Mouse (Mus musculus): ENCODE data around the gene Rgs7bp. TPM values are rescaled to one million over a fixed set of nuclear protein-coding genes. Genes with fewer than 3 reads are reported as not detected.
"Not testable (repeated sequence)": the region's sequence is repeated elsewhere in the genome, so short reads cannot be mapped to it uniquely, and the experiment has no call there.

Rgs7bp gene
- polyA plus RNA-seq, 1 experiment from 2014 or later: 0.65 TPM

DNA sequence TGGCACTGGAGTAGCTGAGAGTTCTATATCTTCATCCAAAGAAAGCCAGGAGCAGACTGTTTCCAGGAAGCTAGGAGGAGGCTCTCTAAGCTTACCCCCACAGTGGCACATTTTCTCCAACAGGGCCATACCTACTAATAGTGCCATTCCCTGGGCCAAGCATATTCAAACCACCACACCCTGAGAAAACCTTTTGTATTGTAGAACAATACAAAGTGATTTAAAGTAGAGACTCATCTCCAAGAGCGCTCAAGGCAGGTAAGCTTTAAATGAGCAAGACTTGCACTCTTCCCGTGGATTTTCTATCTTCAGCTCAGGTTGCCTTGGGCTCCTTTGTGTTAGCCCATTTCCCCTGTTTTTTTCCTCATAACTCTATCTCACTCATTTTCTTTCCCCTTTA, 118.1 kb downstream of the Rgs7bp start:
- Histone ChIP-seq H3K27ac (no peak overlapping the region), H3K36me3 (no peaks in the 10 kb centered on the region), H3K9ac (replicated peaks) (no peak overlapping the region), H3K4me3 (replicated peaks) (no peak overlapping the region), H3K27me3 (no peaks in the 10 kb centered on the region), H3K4me1 (replicated peaks) (peaks cover 18% of the 10 kb centered on the region), H3K4me2 (peak overlapping the region; percentile 69; the same call in 1 of the 2 replicates), H3K9me3 (no peaks in the 10 kb centered on the region)
- WGBS: 90% methylated on average over 2 of the region's 2 CpGs
- ATAC-seq (ENCODE audit: insufficient number of reproducible peaks, insufficient read depth, low FRiP score, low TSS enrichment, low read depth): no peak

DNA sequence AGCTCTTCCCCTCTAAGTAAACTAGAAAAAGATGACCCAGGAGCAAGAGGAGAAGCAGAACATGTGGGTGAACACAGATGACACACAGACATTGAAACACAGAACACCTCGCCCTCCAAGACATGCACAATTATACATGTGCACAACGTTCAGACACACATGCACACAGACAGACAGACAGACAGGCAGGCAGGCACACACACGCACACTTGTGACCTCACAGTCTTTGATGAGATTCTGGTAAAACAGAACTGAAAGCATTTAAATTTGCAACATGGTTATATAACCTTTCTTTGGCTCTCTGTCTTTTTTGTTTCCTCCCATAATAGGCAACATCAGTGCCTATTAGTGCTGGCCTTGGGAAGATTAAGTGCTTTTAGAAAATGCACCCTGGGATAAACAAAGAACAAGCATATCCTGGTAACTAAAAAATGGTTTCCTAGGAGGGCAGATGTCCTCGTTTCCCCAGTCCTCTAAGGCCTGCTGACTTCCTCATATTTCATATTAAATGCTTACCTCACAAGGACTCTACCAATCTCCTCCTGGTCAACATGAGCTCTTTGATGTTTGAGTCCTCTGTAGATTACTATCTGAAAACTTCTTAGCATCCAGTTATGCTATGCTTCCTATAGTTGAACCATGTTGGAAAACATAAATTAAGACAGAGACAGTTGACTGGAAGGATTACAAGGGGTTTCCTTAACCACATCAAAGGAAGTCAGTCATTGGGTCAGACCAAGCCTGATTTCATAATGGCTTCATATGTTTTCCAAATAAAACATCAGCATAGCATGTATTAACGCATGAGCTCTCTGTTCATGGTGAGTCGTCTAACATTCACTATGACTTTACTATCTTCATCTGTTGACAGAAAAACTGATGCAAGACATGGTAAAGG, 122.8 kb downstream of the Rgs7bp start:
- ATAC-seq (ENCODE audit: insufficient number of reproducible peaks, insufficient read depth, low FRiP score, low TSS enrichment, low read depth): no peak
- 69% methylated on average over 6 of the region's 6 CpGs for WGBS
- H3K27ac ChIP-seq: no peak overlapping the region
- H3K9me3 ChIP-seq: no peaks in the 10 kb centered on the region
- H3K27me3 ChIP-seq: no peaks in the 10 kb centered on the region
- no peaks in the 10 kb centered on the region for H3K36me3 ChIP-seq
- no peak overlapping the region for H3K4me2 ChIP-seq
- H3K4me3 ChIP-seq (replicated peaks): no peak overlapping the region
- H3K4me1 ChIP-seq (replicated peaks): no peaks in the 10 kb centered on the region
- no peak overlapping the region for H3K9ac ChIP-seq (replicated peaks)

DNA sequence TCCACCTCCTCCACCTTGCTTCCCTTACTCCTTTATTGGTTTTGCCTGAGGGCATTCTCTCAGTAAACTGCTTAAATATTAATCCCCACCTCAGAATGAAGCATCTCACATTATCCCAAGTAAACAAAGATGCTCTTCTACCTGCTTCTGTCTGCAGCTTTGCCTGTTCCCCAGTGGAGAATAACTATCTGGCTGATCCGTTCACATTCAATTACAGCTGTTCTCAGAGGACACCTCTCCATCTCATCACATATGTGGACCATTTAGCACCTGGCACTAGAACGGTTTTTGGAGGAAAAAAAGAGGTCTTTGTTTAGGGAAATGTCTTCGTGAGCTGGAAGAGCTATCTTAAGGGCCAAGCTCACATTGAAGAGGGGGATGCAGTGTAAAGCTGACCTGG, 123.9 kb downstream of the Rgs7bp start:
- 75% methylated on average over 3 of the region's 3 CpGs for WGBS
- Histone ChIP-seq H3K27me3 (no peaks in the 10 kb centered on the region), H3K9ac (replicated peaks) (no peak overlapping the region), H3K9me3 (no peaks in the 10 kb centered on the region), H3K36me3 (no peaks in the 10 kb centered on the region), H3K4me2 (no peak overlapping the region), H3K27ac (no peak overlapping the region), H3K4me1 (replicated peaks) (no peaks in the 10 kb centered on the region), H3K4me3 (replicated peaks) (no peak overlapping the region)
- ATAC-seq (ENCODE audit: insufficient number of reproducible peaks, insufficient read depth, low FRiP score, low TSS enrichment, low read depth): no peak

DNA sequence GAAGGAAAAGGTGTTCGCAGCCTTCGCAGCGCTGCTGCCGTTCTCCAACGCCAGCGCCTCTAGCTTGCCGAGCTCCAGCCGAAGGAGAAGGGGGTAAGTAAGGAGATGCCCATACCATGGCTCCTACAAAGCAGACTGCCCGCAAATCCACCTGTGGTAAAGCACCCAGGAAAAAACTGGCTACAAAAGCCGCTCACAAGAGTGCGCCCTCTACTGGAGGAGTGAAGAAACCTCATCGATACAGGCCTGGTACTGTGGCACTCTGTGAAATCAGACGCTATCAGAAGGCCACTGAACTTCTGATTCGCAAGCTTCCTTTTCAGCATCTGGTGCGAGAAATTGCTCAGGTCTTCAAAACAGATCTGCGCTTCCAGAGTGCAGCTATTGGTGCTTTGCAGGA, 136.1 kb downstream of the Rgs7bp start:
- WGBS: 80% methylated on average over 16 of the region's 16 CpGs

DNA sequence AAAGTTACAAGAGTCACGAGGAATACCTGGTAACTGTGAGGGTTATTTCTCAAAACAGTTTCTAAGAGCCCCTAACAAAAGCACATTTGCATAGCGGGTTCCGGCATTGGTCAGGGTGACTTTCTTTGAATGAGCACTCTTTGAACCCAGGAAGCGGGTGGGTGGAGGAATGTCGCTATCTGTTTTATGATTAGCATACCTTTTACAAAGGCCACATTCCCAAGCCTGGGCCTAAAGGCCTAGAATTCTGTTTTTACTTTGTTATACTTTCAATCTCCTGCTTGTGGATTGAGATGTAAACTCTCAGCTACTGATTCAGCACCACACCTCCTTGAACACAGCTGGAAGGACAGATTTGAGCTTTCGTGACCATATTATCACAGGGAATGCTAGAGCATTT, 138.0 kb downstream of the Rgs7bp start:
- ATAC-seq (ENCODE audit: insufficient number of reproducible peaks, insufficient read depth, low FRiP score, low TSS enrichment, low read depth); H3K36me3 ChIP-seq; H3K4me3 ChIP-seq (replicated peaks); H3K27me3 ChIP-seq; H3K27ac ChIP-seq; H3K4me2 ChIP-seq; H3K9ac ChIP-seq (replicated peaks); H3K9me3 ChIP-seq; H3K4me1 ChIP-seq (replicated peaks): not testable (repeated sequence)
- WGBS: 85% methylated on average over 6 of the region's 6 CpGs

More for the DNA sequence above, 136.1 kb downstream of the Rgs7bp start:
- no peak for ATAC-seq (ENCODE audit: insufficient number of reproducible peaks, insufficient read depth, low FRiP score, low TSS enrichment, low read depth)
- no peaks in the 10 kb centered on the region for H3K9me3 ChIP-seq
- no peak overlapping the region for H3K27ac ChIP-seq
- no peaks in the 10 kb centered on the region for H3K27me3 ChIP-seq
- H3K4me1 ChIP-seq (replicated peaks): no peaks in the 10 kb centered on the region
- H3K4me2 ChIP-seq: no peak overlapping the region
- no peak overlapping the region for H3K4me3 ChIP-seq (replicated peaks)
- H3K9ac ChIP-seq (replicated peaks): no peak overlapping the region
- H3K36me3 ChIP-seq: no peaks in the 10 kb centered on the region

DNA sequence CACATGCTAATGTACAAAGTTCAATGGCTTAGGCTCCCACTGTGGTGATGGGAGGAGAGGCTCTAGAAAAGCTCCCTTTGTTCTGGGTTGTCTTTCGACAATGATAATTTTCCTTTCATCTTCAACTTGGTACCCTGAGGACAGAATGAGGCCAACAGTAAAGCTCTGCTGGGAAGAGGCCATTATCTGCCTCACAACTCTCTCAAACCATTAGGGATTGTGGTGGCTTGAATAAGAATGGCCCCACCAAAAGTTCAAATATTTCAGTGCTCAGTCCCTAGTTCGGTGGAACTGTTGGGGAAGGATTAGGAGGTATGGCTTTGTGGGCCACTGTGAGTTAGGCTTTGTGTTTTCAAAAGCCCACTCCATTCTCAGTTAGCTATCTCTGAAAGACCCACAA, 138.6 kb downstream of the Rgs7bp start:
- no peak overlapping the region for H3K27ac ChIP-seq
- H3K4me1 ChIP-seq (replicated peaks): no peaks in the 10 kb centered on the region
- H3K9ac ChIP-seq (replicated peaks): no peak overlapping the region
- no peak for ATAC-seq (ENCODE audit: insufficient number of reproducible peaks, insufficient read depth, low FRiP score, low TSS enrichment, low read depth)
- no peaks in the 10 kb centered on the region for H3K36me3 ChIP-seq
- no peaks in the 10 kb centered on the region for H3K27me3 ChIP-seq
- no peaks in the 10 kb centered on the region for H3K9me3 ChIP-seq
- WGBS: 97% methylated on average over 2 of the region's 2 CpGs
- H3K4me2 ChIP-seq: no peak overlapping the region
- H3K4me3 ChIP-seq (replicated peaks): no peak overlapping the region

DNA sequence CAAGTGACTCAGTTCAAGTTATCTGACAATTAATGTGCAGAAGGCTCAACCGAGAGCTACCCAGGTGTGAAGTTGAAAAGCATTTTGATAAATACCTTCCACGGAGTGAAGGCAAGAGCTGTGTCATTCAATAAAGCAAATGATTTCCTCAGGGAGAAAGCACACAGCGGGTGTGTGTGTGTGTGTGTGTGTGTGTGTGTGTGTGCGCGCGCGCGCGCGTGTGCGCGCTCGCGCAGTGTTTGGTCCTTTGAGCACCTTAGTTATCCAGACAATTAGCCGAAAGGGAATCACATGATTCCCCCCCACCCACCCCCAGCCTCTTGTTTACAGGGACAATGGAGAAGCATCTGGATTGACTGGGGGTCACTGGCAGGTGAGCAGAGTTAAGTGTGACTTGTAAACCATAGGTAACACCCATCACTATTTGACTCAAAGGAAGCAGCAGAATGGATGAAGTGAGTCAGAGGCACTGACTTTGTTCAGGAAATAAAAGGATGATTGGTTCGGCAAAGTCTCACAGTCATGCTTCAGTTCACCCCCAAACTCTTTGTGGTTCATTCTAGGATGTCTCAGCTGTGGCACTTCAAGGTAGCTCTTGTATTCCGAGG, 140.3 kb downstream of the Rgs7bp start:
- Histone ChIP-seq H3K9me3 (no peaks in the 10 kb centered on the region), H3K27ac (no peak overlapping the region), H3K4me1 (replicated peaks) (no peaks in the 10 kb centered on the region), H3K36me3 (no peaks in the 10 kb centered on the region), H3K27me3 (no peaks in the 10 kb centered on the region), H3K4me2 (no peak overlapping the region), H3K9ac (replicated peaks) (no peak overlapping the region), H3K4me3 (replicated peaks) (no peak overlapping the region)
- no peak for ATAC-seq (ENCODE audit: insufficient number of reproducible peaks, insufficient read depth, low FRiP score, low TSS enrichment, low read depth)
- 92% methylated on average over 17 of the region's 17 CpGs for WGBS

DNA sequence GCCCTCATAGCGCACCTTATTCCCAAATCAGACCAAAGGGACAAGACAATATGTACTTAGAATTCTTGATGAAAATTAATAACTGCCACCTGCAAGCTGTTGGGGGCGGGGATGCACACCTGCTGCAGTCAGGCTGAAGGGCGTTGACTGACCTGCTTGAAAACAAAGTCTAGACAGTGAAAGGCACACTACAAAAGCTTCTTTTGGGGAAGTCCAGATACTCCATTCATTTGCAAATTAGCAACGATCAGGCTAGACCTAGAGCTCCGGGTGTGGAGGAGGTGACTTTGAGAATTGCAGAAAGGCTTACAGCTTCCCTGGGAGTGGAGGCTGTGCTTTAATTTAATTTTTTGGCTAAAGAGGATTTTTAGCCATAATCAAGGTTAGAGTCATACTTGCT, 143.1 kb downstream of the Rgs7bp start:
- H3K27ac ChIP-seq; H3K9me3 ChIP-seq; H3K4me2 ChIP-seq; ATAC-seq (ENCODE audit: insufficient number of reproducible peaks, insufficient read depth, low FRiP score, low TSS enrichment, low read depth); H3K27me3 ChIP-seq; H3K36me3 ChIP-seq; H3K4me1 ChIP-seq (replicated peaks); H3K4me3 ChIP-seq (replicated peaks); H3K9ac ChIP-seq (replicated peaks): not testable (repeated sequence)
- 78% methylated on average over 5 of the region's 5 CpGs for WGBS

DNA sequence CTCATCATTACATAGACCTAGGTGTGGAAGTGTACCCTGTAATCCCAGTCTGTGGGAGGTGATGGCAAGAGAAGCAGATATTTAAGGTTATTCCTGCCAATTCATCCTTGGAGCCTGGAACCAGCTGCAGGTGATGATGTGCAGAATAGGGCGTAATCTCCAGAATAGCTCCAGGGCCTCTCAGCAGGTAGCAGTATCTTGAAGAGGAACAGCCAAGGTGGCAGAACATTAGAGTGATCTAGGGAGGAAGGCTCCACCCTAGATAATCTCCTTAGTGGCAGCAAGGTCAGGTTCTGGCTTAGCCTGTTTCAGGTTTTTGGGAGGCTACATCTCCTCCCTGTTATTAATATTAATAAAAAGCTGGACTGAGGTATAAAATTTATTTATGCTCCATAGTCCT, 143.7 kb downstream of the Rgs7bp start:
- not testable (repeated sequence) for ATAC-seq (ENCODE audit: insufficient number of reproducible peaks, insufficient read depth, low FRiP score, low TSS enrichment, low read depth); H3K4me3 ChIP-seq (replicated peaks); H3K4me1 ChIP-seq (replicated peaks); H3K4me2 ChIP-seq; H3K27me3 ChIP-seq; H3K9me3 ChIP-seq; H3K27ac ChIP-seq; H3K36me3 ChIP-seq; H3K9ac ChIP-seq (replicated peaks)
- WGBS: 94% methylated on average over 1 of the region's 1 CpGs

DNA sequence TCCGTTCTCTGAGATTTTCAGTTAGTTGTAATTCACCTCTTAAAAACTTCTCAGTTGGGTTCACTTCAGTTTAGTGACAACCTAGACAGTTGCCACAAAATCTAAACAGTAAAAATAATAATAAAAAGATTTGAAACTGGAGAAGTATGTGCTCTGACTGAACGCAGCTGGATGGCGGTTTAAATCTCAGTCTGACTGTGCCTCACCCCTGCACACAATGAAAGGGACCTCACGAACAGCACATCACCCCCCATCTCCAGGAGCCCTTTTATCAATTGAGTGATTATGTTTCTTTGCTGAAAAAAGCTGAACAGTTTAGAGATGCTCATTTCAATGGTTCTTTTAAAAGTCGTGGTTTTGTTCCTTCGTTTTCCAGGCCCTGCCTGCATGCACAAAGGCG, 146.0 kb downstream of the Rgs7bp start:
- ATAC-seq (ENCODE audit: insufficient number of reproducible peaks, insufficient read depth, low FRiP score, low TSS enrichment, low read depth): no peak
- 73% methylated on average over 7 of the region's 7 CpGs for WGBS
- Histone ChIP-seq H3K4me2 (no peak overlapping the region), H3K4me1 (replicated peaks) (no peaks in the 10 kb centered on the region), H3K9me3 (no peaks in the 10 kb centered on the region), H3K27ac (no peak overlapping the region), H3K9ac (replicated peaks) (no peak overlapping the region), H3K4me3 (replicated peaks) (no peak overlapping the region), H3K36me3 (no peaks in the 10 kb centered on the region), H3K27me3 (no peaks in the 10 kb centered on the region)

Data from limb, embryonic 12.5 days (tissue).